Mouse (Mus musculus) effector memory CD4-positive, alpha-beta T cell, adult 7 months (primary cell): Measurements from ENCODE around the gene Ivns1abp. TPM values are rescaled to one million over a fixed set of nuclear protein-coding genes. Genes with fewer than 3 reads are reported as not detected.

Experiments used
- polyA plus RNA-seq: library from polyadenylated mRNA; unstranded; fragments of 100-300 nt; shearing (Covaris generic); gene quantifications from one replicate; pipeline ENCODE4 v1.2.1, GENCODE M21; 2017

The Ivns1abp gene
- 345 TPM for polyA plus RNA-seq

DNA sequence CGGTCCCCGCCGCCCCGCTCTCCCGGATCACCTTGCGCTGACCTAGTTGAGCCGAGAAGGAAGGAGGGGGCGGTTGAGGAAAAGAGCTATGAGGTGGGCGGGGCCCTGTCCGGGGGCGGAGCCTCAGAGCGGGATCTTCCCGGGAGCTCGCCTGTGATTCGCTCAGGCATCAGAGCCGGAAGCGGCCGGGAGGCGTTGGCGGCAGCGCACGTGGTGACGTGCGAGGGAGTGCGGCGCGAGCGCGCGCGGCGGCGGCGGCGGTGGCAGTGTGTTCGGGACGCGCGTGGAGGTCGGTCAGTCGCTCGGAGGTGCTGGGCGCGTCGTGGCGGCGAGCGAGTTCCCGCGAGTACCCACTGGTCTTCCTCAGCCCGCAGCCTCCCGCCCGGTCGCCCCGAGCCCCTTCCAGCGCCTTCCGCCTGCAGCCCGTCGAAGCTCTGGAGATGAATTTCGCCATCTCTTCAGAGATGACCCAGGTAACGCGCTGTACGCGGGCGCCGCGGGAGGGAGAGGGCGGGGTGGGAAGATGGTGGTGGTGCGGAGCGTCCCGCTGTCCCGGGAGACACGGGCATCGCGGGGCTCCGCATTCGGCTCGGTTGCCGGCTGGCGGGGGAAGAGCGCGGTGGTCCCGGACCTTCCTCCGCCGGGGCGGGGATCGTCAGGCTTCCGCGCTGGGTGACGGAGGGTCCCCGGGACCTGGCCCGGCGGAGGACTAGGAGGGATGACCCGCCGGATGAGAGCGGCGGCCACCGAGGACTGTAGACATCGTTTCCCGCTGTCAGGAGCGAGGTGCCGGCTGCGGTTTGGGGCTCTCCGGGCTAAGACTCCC is at the start of gene Ivns1abp:
Gene Ivns1abp (plus strand): TSS at position 195 of the 826 bp plus-strand sequence.

Other genes starting within 250 kb of the Ivns1abp start
- gene Gm47985, start 161.9 kb upstream of the Ivns1abp start, polyA plus RNA-seq, result not detected
- gene Gm8947, start 152.1 kb upstream of the Ivns1abp start, polyA plus RNA-seq, result 0.41 TPM
- not detected for gene Gm47995, start 146.0 kb upstream of the Ivns1abp start, polyA plus RNA-seq
- gene 3110040M04Rik, start 140.4 kb upstream of the Ivns1abp start, polyA plus RNA-seq, result not detected
- gene Gm47996, start 134.3 kb upstream of the Ivns1abp start, polyA plus RNA-seq, result not detected
- 33.3 TPM for gene Swt1, start 84.0 kb downstream of the Ivns1abp start, polyA plus RNA-seq
- 58.9 TPM for gene Trmt1l, start 84.1 kb downstream of the Ivns1abp start, polyA plus RNA-seq
- gene Rnf2, start 156.5 kb downstream of the Ivns1abp start, polyA plus RNA-seq, result 124 TPM
- 38.3 TPM for gene Fam129a, start 226.7 kb downstream of the Ivns1abp start, polyA plus RNA-seq